In the genomic region with DNA sequence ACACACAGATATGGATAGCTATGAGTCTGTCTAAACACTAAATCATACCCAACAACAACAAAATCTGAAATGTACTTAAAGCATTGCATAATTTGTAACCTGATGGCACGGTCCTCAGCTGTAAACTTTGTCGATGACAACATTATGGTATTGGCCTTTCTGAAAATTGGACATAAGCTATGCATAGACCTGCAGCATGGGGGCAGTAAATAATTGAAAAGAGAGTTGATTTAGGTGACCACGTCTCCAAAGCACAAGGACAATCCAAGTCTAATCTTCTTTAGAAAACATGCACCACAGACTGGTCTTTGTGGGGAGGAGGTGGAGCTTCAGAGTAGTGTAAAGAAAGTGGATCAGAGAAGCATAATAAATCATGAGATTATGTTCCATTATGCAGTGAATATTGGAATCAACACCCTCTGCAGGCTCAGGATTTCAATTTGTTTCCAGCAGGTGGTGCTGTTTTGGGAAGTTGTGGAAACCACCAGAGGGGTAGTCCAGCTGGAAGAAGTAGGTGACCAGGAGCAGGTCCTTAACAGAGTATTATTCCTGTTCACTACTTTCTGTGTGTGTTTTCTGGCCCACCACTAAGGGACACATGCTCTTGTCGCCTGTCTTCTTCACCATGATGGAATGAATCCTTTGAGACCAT, we compare ENCODE assay signal across 8 mouse cellular contexts.
DNase-seq lines count a peak whose midpoint lies in the region; ATAC-seq and TF ChIP-seq lines count a peak whose summit lies in the region.

No protein-coding gene starts in this region.

- no peaks in the 10 kb centered on the region for H3K9me3 ChIP-seq in midbrain, embryonic 10.5 days (replicated peaks)
- H3K9me3 ChIP-seq in midbrain, embryonic 16.5 days (replicated peaks; ENCODE audit: control insufficient read depth, low read length, poor library complexity, severe bottlenecking), result no peaks in the 10 kb centered on the region
- no peaks in the 10 kb centered on the region for H3K9me3 ChIP-seq in midbrain, embryonic 12.5 days

- H3K27me3 ChIP-seq in cerebellum, adult 2 months (ENCODE audit: control insufficient read depth, insufficient read depth, low read length), result no peaks in the 10 kb centered on the region
- H3K27me3 ChIP-seq in midbrain, embryonic 10.5 days (ENCODE audit: low read depth, poor library complexity, severe bottlenecking), result no peaks in the 10 kb centered on the region
- no peaks in the 10 kb centered on the region for H3K27me3 ChIP-seq in midbrain, embryonic 16.5 days (ENCODE audit: control insufficient read depth, insufficient read depth, low read depth, low read length)
- H3K27me3 ChIP-seq in midbrain, embryonic 12.5 days, result no peaks in the 10 kb centered on the region

- peak; percentile 22 to 30 for DNase-seq in cerebellum, adult 2 months
- DNase-seq in cerebellum, adult 11-12 months, result no peak
- DNase-seq in midbrain, embryonic 10.5 days (ENCODE audit: low spot score), result peak; percentile 26
- no peak for DNase-seq in spleen, postnatal 4 days (ENCODE audit: low spot score in 2 of 2)
- no peak for DNase-seq in left cerebral cortex, postnatal 25 days (ENCODE audit: low spot score in 2 of 2)

- H3K4me3 ChIP-seq in cerebellum, adult 2 months (replicated peaks; ENCODE audit: insufficient read depth, low read depth, low read length), result no peak overlapping the region
- H3K4me3 ChIP-seq in midbrain, embryonic 10.5 days, result no peak overlapping the region
- no peak overlapping the region for H3K4me3 ChIP-seq in midbrain, embryonic 16.5 days (ENCODE audit: low read depth, low read length)
- H3K4me3 ChIP-seq in midbrain, embryonic 12.5 days, result no peak overlapping the region

- H3K36me3 ChIP-seq in midbrain, embryonic 10.5 days, result no peaks in the 10 kb centered on the region
- no peaks in the 10 kb centered on the region for H3K36me3 ChIP-seq in midbrain, embryonic 16.5 days (ENCODE audit: control insufficient read depth, insufficient read depth, low read length)
- H3K36me3 ChIP-seq in midbrain, embryonic 12.5 days, result no peaks in the 10 kb centered on the region

- H3K27ac ChIP-seq in cerebellum, adult 2 months (ENCODE audit: insufficient read depth, low read length), result no peak overlapping the region
- H3K27ac ChIP-seq in midbrain, embryonic 10.5 days (replicated peaks), result no peak overlapping the region
- no peak overlapping the region for H3K27ac ChIP-seq in midbrain, embryonic 16.5 days (ENCODE audit: low read length)
- H3K27ac ChIP-seq in midbrain, embryonic 12.5 days (replicated peaks), result no peak overlapping the region

- WGBS in cerebellum, adult 2 months, result 63% methylated on average over 4 of the region's 4 CpGs
- 73% methylated on average over 4 of the region's 4 CpGs for WGBS in midbrain, embryonic 10.5 days
- 65% methylated on average over 4 of the region's 4 CpGs for WGBS in midbrain, embryonic 16.5 days
- WGBS in midbrain, embryonic 12.5 days, result 75% methylated on average over 4 of the region's 4 CpGs

- TF ChIP-seq CTCF in cerebellum, adult 2 months (IDR thresholded peaks at IDR 0.05; ENCODE audit: borderline replicate concordance, insufficient read depth, low read depth, low read length), result peak; percentile 23; the same call in 1 of the 2 replicates

- H3K4me2 ChIP-seq in midbrain, embryonic 16.5 days (ENCODE audit: low read length), result no peak overlapping the region
- H3K4me2 ChIP-seq in midbrain, embryonic 12.5 days (replicated peaks), result no peak overlapping the region

- H3K4me1 ChIP-seq in cerebellum, adult 2 months (ENCODE audit: control insufficient read depth, insufficient read depth, low read length), result no peaks in the 10 kb centered on the region
- H3K4me1 ChIP-seq in midbrain, embryonic 10.5 days, result no peaks in the 10 kb centered on the region
- H3K4me1 ChIP-seq in midbrain, embryonic 16.5 days (ENCODE audit: control insufficient read depth, insufficient read depth, low read length), result no peaks in the 10 kb centered on the region
- H3K4me1 ChIP-seq in midbrain, embryonic 12.5 days, result no peaks in the 10 kb centered on the region

- TF ChIP-seq POLR2A in cerebellum, adult 2 months (IDR thresholded peaks at IDR 0.05; ENCODE audit: borderline replicate concordance, insufficient read depth, low read length), result no peak

- intact Hi-C loops in left cerebral cortex, postnatal 25 days (cut with DNase I), result no loop called here

- no peak overlapping the region for H3K9ac ChIP-seq in midbrain, embryonic 16.5 days (ENCODE audit: low read depth, low read length)
- no peak overlapping the region for H3K9ac ChIP-seq in midbrain, embryonic 12.5 days (replicated peaks)

- ATAC-seq in midbrain, embryonic 16.5 days, result no peak
- peak; percentile 53 to 68; a peak in 3 of 4 replicates for ATAC-seq in hematopoietic stem cell, adult 5-6 weeks (replicated peaks in 1 of 2; ENCODE audit: insufficient read depth in 1 of 2, low FRiP score in 2 of 2, low TSS enrichment in 1 of 2, low read depth in 1 of 2, poor library complexity in 2 of 2, severe bottlenecking in 2 of 2)
- ATAC-seq in midbrain, embryonic 12.5 days (ENCODE audit: low FRiP score, low read depth), result peak; percentile 56

Comparison
In these comparisons a context has a peak if more than half of its experiments do, and no peak if none do; other contexts are left out.
1. DNase-seq: peak in cerebellum, adult 2 months (2 of 2) and midbrain, embryonic 10.5 days (single experiment); none in cerebellum, adult 11-12 months (single experiment), spleen, postnatal 4 days (0 of 2) and left cerebral cortex, postnatal 25 days (0 of 2).